In genomic region chr5:38702091-38702490, GRCm38 (mm10) we compare ENCODE assay signal across 18 mouse cellular contexts.
"Had no signal": no experiment of that assay in that cellular context is flagged by ENCODE, and none has a peak within 500 bp of the region (broad histone marks: within the 10 kb centered on the region; RNA-seq: fewer than 3 reads in every experiment).

No protein-coding gene starts in this region.

- H3K27me3 ChIP-seq: lung, embryonic 15.5 days; megakaryocyte, embryonic 14.5 days; midbrain, embryonic 13.5 days; midbrain, embryonic 15.5 days; neural tube, embryonic 12.5 days had no signal

- DNase-seq: liver, postnatal 0 days; lung, adult 2 months; lung, postnatal 14 days; lung, postnatal 36 days; right cerebral cortex, postnatal 14 days; right cerebral cortex, postnatal 4 days; spleen, adult 18-20 months; thymus, adult 18-20 months; thymus, postnatal 14 days; thymus, postnatal 36 days had no signal

- ATAC-seq: liver, postnatal 0 days; lung, postnatal 0 days; midbrain, embryonic 13.5 days; midbrain, embryonic 15.5 days had no signal

- H3K36me3 ChIP-seq: lung, embryonic 15.5 days; midbrain, embryonic 13.5 days; midbrain, embryonic 15.5 days; neural tube, embryonic 12.5 days had no signal

- H3K4me1 ChIP-seq: lung, embryonic 15.5 days; megakaryocyte, embryonic 14.5 days; midbrain, embryonic 13.5 days; midbrain, embryonic 15.5 days; neural tube, embryonic 12.5 days had no signal

- H3K9me3 ChIP-seq: lung, embryonic 15.5 days; megakaryocyte, embryonic 14.5 days; midbrain, embryonic 13.5 days; midbrain, embryonic 15.5 days; neural tube, embryonic 12.5 days had no signal

- H3K4me2 ChIP-seq: lung, embryonic 15.5 days; midbrain, embryonic 11.5 days; midbrain, embryonic 13.5 days; midbrain, embryonic 15.5 days; neural tube, embryonic 12.5 days had no signal

- H3K4me3 ChIP-seq: lung, embryonic 15.5 days; megakaryocyte, embryonic 14.5 days; midbrain, embryonic 13.5 days; midbrain, embryonic 15.5 days; neural tube, embryonic 12.5 days had no signal

- H3K9ac ChIP-seq: liver, postnatal 0 days; lung, embryonic 15.5 days; midbrain, embryonic 13.5 days; midbrain, embryonic 15.5 days; neural tube, embryonic 12.5 days had no signal

- H3K27ac ChIP-seq: lung, embryonic 15.5 days; macrophage; midbrain, embryonic 13.5 days; midbrain, embryonic 15.5 days; neural tube, embryonic 12.5 days had no signal
